Mouse (Mus musculus): ENCODE data around the gene Suds3. TPM values are rescaled to one million over a fixed set of nuclear protein-coding genes. Genes with fewer than 3 reads are reported as not detected.

Suds3 gene
- 30.8 TPM for polyA plus RNA-seq (2014; fragmentation: Illumina TruSeq; extraction: RNeasy Lipid Tissue Mini Kit (QIAGEN cat#74804); ENCODE audit: low read depth, low replicate concordance)

DNA sequence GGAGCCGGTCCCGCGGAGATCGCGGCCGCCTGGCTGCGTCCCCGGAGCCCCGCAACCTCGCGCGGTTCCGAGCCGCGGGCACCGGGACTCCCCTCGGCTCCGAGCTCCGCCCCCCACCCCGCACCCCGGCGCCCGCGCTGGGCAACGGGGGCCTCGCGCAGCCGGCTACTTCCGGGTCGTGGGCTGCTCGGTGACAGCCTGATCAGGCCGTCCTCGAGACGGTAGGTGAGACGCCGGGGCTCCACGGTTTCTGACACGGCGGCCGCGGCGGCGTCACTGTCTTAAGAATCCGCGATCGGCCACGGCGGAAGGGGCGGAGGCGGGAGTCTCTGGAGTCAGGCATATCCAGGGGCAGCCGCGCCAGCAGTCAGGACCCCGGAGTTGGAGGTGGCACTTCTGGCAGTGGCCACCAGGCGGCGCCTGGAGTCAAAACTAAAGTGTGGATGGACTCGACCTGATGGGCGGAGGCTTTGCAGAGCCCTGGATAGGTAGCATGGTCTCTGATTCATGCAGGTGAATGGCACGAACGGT, at the start of gene Suds3:
Gene Suds3, minus strand, starts transcription at position 278 of the 531 bp plus-strand sequence.

DNA sequence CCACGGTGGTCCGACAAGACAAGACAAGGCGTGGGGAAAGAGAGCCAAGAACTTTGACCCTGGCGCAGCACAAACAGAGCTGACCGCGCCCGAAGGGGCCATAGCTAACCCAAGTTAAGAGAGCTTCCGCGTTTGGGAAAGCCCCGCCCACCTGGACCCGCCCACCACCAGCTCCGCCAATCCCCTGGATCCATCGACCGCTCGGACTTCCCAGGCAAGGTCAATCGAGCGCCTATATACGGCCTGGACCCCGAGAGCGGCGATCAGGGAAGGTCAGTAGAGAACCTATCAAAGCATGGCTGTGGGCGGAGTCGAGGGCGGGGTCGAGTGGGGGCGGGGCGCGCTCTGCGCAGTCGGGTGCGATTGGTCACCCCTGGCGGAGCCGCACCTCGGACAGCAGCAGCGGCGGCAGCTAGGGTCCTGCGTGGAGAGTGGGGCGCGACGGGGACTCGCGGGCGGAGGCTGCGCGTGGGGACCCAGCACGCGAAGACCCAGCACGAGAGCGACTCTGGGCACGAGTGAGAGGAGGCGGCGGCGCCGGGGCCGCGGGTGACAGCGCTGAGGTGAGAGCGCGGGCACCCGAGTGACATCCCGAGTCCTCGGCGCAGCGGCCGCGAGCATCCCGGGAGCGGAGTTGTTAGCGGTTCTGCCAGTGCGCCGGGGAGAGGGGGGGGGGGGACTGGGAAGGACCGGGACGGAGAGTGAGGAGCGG, 4.0 kb upstream of the Suds3 start, which contains the start of gene Taok3:
Gene Taok3, plus strand, starts transcription at position 353 of the 712 bp plus-strand sequence.

Other genes with a start within 250 kb of the Suds3 start
- 43.0 TPM for gene Taok3, start 4.0 kb upstream of the Suds3 start, polyA plus RNA-seq (2014; fragmentation: Illumina TruSeq; extraction: RNeasy Lipid Tissue Mini Kit (QIAGEN cat#74804); ENCODE audit: low read depth, low replicate concordance)
- gene Pebp1, start 171.5 kb upstream of the Suds3 start, polyA plus RNA-seq (2014; fragmentation: Illumina TruSeq; extraction: RNeasy Lipid Tissue Mini Kit (QIAGEN cat#74804); ENCODE audit: low read depth, low replicate concordance): 20.9 TPM
- 105 TPM for gene Vsig10, start 203.0 kb upstream of the Suds3 start, polyA plus RNA-seq (2014; fragmentation: Illumina TruSeq; extraction: RNeasy Lipid Tissue Mini Kit (QIAGEN cat#74804); ENCODE audit: low read depth, low replicate concordance)
- 15.4 TPM for gene Wsb2, start 241.2 kb upstream of the Suds3 start, polyA plus RNA-seq (2014; fragmentation: Illumina TruSeq; extraction: RNeasy Lipid Tissue Mini Kit (QIAGEN cat#74804); ENCODE audit: low read depth, low replicate concordance)

Measured in sigmoid colon, adult 10 weeks (tissue).